In the genomic region with DNA sequence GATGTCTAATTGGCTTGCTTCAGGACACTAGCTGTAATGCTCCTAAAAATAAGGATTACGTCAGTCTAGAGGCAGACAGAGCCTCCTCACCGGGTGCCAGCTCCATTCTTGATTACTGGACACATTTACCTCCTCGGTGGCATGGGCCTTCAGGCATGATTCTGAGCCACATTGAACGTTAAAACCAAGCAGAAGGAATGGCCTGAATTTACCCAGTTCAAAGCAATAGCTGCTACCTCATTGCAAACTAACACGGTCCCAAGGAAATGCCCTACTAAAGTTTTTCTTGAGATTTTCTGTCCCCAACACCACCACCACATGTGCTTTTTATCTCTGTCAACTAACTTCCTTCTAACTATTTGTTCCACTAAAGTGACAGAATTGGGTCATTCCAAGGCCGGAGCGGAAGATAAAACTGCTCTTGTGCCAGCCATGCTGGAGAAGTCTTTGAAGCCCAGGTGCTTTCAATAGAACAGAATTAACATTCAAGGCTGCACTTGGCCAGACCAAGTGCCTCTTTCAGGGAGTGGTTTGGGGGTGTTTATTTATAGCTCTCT, we compare ENCODE assay signal across 7 mouse cellular contexts.
DNase-seq lines count a peak whose midpoint lies in the region; TF ChIP-seq lines count a peak whose summit lies in the region.

No protein-coding gene starts in this region.

- no peak for TF ChIP-seq CTCF in lung, adult 2 months (IDR thresholded peaks at IDR 0.05; ENCODE audit: insufficient read depth, low read length)

- no peak overlapping the region for H3K4me3 ChIP-seq in lung, adult 2 months (replicated peaks; ENCODE audit: extremely low read depth, low read depth, low read length)

- WGBS in lung, adult 2 months, result 50% methylated on average over 7 of the region's 7 CpGs

- no peaks in the 10 kb centered on the region for H3K4me1 ChIP-seq in lung, adult 2 months (ENCODE audit: control insufficient read depth, insufficient read depth, low read length)

- DNase-seq in lung, adult 18-20 months, result peak; percentile 14 to 27
- DNase-seq in lung, adult 2 months, result no peak
- DNase-seq in cerebellum, adult 8-10 months, result peak; percentile 70
- DNase-seq in frontal cortex, postnatal 10 days (ENCODE audit: low spot score in 2 of 2), result peak; percentile 42 to 64
- peak; percentile 39 to 54 for DNase-seq in layer of hippocampus, postnatal 10 days (ENCODE audit: low spot score in 2 of 2)
- DNase-seq in right cerebral cortex, postnatal 25 days, result peak; percentile 7
- no peak for DNase-seq in spleen, postnatal 4 days (ENCODE audit: low spot score in 2 of 2)

- no peak for TF ChIP-seq POLR2A in lung, adult 2 months (IDR thresholded peaks at IDR 0.05; ENCODE audit: borderline replicate concordance, extremely low read depth, low read depth, low read length)

Comparison
In these comparisons a context has a peak if more than half of its experiments do, and no peak if none do; other contexts are left out.
1. DNase-seq: peak in lung, adult 18-20 months (2 of 2), cerebellum, adult 8-10 months (single experiment), frontal cortex, postnatal 10 days (2 of 2), layer of hippocampus, postnatal 10 days (2 of 2) and right cerebral cortex, postnatal 25 days (single experiment); none in lung, adult 2 months (single experiment) and spleen, postnatal 4 days (0 of 2).